Mouse (Mus musculus) hindlimb bud, embryonic 11.5 days (tissue): ENCODE data around the gene Tdgf1.

Experiments used
- DNase-seq: peaks from one replicate; pipeline ENCODE4 v3.0.0-alpha.2; 2012; ENCODE audit warnings: low read depth, low spot score; ENCODE audit errors: extremely low spot score

Gene Tdgf1

GRCm38 (mm10) chr9:110914631-110915236, 31.2 kb downstream of the Tdgf1 start:
- DNase-seq: no peak

GRCm38 (mm10) chr9:110909371-110909967, 36.5 kb downstream of the Tdgf1 start:
- DNase-seq: no peak

GRCm38 (mm10) chr9:110908631-110909016, 37.3 kb downstream of the Tdgf1 start:
- no peak for DNase-seq

GRCm38 (mm10) chr9:110907838-110908630, 37.9 kb downstream of the Tdgf1 start:
- no peak for DNase-seq

- DNase-seq: no peak
Measured at GRCm38 (mm10) chr9:110907201-110907837, 38.6 kb downstream of the Tdgf1 start.

GRCm38 (mm10) chr9:110902271-110902670, 43.7 kb downstream of the Tdgf1 start:
- no peak for DNase-seq

- no peak for DNase-seq
Measured at GRCm38 (mm10) chr9:110901204-110901603, 44.8 kb downstream of the Tdgf1 start.

- no peak for DNase-seq
Measured at GRCm38 (mm10) chr9:110899451-110900008, 46.4 kb downstream of the Tdgf1 start.

- DNase-seq: no peak
Measured at GRCm38 (mm10) chr9:110896595-110896994, 49.4 kb downstream of the Tdgf1 start.

- DNase-seq: no peak
Measured at GRCm38 (mm10) chr9:110895994-110896393, 50.0 kb downstream of the Tdgf1 start.

- no peak for DNase-seq
Measured at GRCm38 (mm10) chr9:110895507-110895906, 50.5 kb downstream of the Tdgf1 start.

- DNase-seq: no peak
Measured at GRCm38 (mm10) chr9:110893429-110893828, 52.5 kb downstream of the Tdgf1 start.

GRCm38 (mm10) chr9:110892552-110892951, 53.4 kb downstream of the Tdgf1 start:
- DNase-seq: no peak

- no peak for DNase-seq
Measured at GRCm38 (mm10) chr9:110891077-110891828, 54.7 kb downstream of the Tdgf1 start.

GRCm38 (mm10) chr9:110890026-110890783, 55.8 kb downstream of the Tdgf1 start:
- no peak for DNase-seq
